Mouse (Mus musculus): ENCODE data around the gene Mvb12a. TPM values are rescaled to one million over a fixed set of nuclear protein-coding genes. Genes with fewer than 3 reads are reported as not detected.

Mvb12a gene
- total RNA-seq, 2 experiments from 2014 or later: 28.4 to 28.5 TPM

DNA sequence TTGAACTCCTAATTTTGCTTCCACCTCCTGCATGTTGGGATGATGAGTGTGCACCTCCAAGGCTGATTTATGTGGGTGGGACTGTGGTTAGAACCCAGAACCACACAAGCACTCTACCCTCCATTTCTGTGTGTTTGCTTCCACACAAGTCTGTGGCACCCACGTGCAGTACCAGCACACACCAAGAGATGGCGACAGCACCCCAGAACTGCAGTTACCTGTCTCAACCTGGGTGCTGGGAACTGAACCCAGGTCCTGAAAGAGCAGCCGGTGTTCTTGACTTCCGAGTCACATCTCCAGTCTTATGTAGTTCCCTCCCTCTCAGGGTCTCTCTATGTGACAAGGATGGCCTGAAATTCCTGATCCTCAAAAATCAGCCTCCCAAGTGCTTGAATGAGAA, 21.3 kb downstream of the Mvb12a start:
- DNase-seq: no peak

DNA sequence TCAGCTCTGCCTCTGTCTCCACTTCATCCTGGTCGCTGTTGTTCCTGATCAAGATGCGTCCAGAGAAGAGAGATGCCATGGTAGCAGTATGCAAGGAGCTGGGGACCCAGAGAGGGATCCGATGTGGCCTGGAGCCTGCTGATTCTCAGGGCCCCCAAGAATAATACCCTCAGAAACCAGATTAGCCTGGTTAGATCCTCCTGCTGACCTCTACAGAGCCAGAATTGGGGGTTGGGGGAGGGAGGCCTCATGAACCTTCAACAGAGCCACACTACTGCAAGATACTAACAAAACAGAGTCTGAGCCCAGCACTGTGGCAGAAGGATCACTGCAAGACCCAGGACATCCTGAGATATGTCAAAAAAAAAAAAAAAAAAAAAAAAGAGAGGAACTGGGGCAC, 23.8 kb downstream of the Mvb12a start, which contains the start of gene Nxnl1:
TSS of gene Nxnl1 (minus strand) at position 101 of the 400 bp plus-strand sequence.
- no peak for DNase-seq

DNA sequence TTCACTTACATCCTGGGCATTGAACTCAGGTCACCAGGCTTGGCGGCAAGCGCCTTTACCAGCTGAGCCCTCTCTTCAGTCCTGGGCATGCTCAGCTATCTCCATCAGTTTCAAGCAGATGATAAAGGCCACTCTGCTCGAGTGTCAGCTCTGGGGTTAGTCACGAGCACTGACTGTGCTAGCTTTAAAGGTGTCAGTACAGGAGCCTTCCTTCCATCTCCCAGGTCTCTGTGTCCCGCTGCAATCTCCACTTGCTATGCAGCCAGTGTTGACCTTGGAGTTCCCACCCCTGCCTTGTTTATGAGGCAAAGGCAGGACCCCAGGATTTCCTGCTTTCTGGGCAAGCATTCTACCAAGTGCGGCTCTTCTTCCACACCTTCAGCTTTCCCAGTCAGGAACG, 24.9 kb downstream of the Mvb12a start:
- peak in 1 of 2 experiments; percentile 31 for DNase-seq

DNA sequence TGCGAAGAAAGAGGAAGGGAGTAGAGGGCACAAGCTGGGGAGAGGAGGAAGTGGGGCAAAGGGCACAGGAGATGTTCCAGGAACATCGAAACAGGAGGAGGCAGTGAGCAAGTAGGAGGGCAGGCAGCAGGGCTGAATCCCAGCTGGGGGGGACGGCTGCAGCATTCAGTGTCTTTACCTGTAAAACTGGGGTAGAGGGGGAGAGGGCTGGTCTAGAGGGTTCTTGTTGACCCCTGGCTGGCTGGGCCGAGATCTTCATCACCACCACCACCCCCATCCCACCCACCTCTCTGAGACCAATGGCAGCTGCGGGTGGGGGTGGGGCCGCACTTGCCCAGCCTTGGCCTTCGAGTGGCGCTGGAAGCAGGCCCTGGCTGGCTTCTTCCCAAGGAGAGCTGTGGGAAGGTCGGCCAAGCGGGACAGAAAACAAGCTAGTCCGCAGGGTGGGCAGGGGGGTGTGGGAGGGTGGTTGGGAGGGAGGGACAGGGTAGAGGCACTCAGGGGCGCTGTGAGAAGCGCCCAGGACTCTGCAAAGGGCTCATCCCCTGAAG, 25.7 kb downstream of the Mvb12a start, which contains the start of gene Slc27a1:
TSS of gene Slc27a1 (plus strand) at position 496 of the 551 bp plus-strand sequence.
- DNase-seq: peak; percentile 89 to 91

- no peak for DNase-seq
These were observed 26.2 kb downstream of the Mvb12a start for GRCm38 (mm10) chr8:71568941-71569340.

GRCm38 (mm10) chr8:71569366-71570290, 26.9 kb downstream of the Mvb12a start:
- DNase-seq: peak; percentile 89 to 90

DNA sequence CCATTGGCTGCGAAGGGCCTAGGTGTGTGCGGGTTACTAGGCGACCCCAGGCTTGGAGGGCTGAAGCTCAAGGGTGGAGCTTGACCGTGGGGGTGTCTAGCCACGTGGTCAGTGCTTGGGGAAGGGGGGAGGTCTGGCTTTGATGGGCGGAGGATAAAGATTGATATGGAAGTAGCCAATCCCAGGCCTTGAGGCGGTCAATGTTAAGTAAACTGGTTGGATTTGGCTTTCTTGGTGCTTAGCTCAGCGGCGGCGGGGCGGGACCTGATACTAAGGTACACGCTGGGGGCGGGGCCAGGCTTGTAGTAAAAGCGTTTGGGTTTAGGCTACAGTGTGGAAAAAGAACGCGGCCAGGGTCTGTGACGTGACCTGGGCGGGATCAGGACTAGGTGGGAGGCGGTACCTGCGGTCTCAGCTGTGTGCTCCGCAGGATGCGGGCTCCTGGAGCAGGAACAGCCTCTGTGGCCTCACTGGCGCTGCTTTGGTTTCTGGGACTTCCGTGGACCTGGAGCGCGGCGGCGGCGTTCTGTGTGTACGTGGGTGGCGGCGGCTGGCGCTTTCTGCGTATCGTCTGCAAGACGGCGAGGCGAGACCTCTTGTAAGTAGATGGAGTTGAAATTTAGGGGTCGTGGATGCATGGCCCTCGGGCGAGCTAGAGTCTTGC, 27.7 kb downstream of the Mvb12a start:
- DNase-seq: peak in 1 of 2 experiments; percentile 91

DNA sequence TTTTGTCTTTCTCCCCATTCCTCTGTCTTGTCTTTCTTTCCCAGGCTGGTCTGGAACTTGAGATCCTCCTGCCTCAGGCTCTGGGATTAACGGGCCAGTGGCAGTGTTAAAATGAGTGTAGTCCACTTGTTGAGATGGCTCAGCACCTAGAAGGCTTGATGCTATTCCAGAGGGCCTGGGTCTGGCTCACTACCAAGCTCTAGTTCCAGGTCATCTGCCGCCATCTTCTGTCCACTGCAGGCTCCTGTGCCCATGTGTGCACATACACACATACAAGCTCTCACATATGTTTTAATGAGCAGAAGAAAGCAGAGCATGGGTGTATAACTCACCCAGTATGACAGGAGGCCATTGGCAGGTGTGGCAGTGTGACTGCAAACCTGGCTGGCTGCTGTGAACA, 29.4 kb downstream of the Mvb12a start:
- peak in 1 of 2 experiments; percentile 41 for DNase-seq

DNA sequence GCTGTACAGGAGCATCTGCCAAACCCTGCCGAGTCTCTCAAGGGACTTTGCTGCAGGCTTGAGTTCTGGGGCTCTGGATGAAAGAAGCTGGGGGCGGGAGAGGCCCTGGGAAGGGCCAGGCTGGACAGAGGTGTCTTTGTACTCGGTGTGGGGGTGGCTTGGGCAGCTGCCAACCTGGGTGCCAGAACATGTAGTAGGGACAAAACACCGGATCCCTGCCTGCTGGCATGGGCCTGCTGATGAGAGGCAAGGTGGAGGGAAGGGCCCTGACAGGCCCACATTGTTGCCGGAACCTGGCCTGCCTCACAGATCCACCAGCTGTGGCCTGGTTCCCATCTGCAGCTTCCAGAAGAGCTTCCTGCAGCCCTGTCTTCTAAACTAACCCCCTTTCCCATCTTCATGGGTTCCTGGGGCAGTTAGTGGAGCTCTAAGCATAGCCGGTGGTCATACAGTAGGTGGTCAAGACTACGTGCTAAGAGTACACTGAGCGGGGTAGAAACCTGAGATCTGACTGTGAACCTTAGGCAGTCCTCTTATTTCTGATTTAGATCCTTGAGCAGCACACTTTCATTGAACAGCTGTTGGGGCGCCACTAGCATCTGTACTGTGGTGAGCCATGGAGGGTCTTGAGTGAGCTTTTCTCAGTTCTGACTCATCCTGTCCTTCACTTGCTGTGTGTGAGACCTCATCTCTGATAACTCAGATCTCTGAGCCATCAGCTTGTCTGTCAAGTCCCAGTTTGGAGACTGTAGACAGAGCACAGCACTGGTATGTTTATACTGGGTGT, 30.3 kb downstream of the Mvb12a start:
- peak; percentile 82 to 87 for DNase-seq

DNA sequence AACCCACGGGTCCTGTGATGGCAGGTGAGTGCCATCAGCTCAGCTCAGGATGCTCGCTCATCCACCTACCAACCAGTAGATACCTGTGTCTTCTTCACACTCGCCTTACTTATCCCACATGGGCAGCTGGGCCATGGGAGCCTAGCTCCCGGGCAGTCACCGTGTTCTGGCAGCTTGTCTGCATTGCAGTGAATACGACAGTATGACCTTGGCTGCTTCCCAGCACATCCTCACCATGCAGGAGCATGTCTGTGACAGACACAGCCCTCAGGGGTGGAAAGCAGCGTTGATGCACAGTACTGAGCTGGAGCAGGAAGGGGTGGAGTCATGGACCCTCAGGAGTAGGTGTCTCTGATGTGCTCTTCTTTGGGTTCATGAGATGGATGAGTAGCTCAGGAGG, 31.7 kb downstream of the Mvb12a start:
- peak in 1 of 2 experiments; percentile 41 for DNase-seq

- no peak for DNase-seq
These were observed 32.3 kb downstream of the Mvb12a start for GRCm38 (mm10) chr8:71575020-71575419.

GRCm38 (mm10) chr8:71577856-71578387, 35.2 kb downstream of the Mvb12a start:
- DNase-seq: no peak

GRCm38 (mm10) chr8:71579009-71579408, 36.3 kb downstream of the Mvb12a start:
- DNase-seq: no peak

DNA sequence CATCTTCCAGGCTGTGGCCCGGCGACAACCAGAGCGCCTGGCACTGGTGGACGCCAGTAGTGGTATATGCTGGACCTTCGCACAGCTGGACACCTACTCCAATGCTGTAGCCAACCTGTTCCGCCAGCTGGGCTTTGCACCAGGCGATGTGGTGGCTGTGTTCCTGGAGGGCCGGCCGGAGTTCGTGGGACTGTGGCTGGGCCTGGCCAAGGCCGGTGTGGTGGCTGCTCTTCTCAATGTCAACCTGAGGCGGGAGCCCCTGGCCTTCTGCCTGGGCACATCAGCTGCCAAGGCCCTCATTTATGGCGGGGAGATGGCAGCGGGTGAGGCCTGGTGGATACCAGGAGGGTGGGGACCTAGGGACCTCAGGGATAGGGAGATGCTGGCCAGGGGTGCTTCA, 36.8 kb downstream of the Mvb12a start:
- peak; percentile 75 to 83 for DNase-seq

DNA sequence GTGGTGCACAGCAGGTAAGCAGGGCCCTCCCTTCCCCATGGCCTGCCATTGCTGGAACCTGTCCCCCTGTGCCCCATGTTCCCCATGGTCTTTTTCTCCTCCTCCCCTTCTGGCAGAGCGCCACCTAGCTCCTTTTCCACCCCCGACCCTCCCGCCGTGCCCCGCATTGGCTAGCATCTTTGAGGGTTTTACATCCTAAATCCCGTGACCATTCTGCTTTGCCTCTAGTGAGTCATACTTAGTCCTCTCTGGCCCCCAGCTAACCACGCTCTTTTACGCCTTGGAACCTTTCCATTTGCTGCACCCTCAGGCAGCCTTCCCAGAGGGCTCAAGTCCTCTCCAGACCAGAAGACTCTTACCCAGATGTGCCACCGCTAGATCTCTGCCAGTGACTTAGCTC, 37.5 kb downstream of the Mvb12a start:
- no peak for DNase-seq

DNA sequence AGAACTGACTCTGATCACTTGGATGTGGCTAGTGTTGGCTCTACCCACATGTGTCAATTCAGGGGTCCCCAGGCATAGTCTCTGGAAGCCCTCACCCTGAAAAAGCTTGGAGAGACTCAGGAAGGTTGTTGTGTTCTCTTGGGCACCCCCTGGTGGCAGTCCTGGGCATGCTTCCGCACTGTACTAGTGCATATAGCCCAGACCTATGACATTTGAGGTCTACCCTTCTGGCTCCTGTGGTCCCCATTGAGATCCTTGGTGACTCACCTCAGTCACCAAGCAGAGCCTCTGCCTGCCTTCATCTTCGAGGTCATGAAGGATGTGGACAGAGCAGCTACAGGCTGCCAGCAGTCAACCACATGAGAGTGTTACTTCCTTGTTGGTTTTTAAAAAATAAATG, 44.2 kb downstream of the Mvb12a start:
- DNase-seq: peak in 1 of 2 experiments; percentile 63

- no peak for DNase-seq
These were observed 46.0 kb downstream of the Mvb12a start for GRCm38 (mm10) chr8:71588762-71589161.

- DNase-seq: no peak
These were observed 48.3 kb downstream of the Mvb12a start for GRCm38 (mm10) chr8:71591017-71591416.

- DNase-seq: peak; percentile 96 to 97
These were observed 49.0 kb downstream of the Mvb12a start, which contains the start of gene Pgls for GRCm38 (mm10) chr8:71591471-71592373. Pgls (plus strand) TSS chr8:71592176.

- peak; percentile 85 for DNase-seq
These were observed 49.9 kb downstream of the Mvb12a start for GRCm38 (mm10) chr8:71592374-71593170.

Measured in heart, adult 18-20 months (tissue).